Mouse (Mus musculus) liver, embryonic 14.5 days (tissue): ENCODE results near the gene Cgas.

Source experiments
- CTCF ChIP-seq: IDR thresholded peaks from 2 replicates; pipeline ENCODE4 v1.5.1; 2016; ENCODE audit warnings: antibody characterized with exemption, low read depth, control low read depth
- EP300 ChIP-seq: IDR thresholded peaks from 2 replicates; pipeline ENCODE4 v1.6.1; 2016; ENCODE audit warnings: antibody characterized with exemption, low read depth

DNA sequence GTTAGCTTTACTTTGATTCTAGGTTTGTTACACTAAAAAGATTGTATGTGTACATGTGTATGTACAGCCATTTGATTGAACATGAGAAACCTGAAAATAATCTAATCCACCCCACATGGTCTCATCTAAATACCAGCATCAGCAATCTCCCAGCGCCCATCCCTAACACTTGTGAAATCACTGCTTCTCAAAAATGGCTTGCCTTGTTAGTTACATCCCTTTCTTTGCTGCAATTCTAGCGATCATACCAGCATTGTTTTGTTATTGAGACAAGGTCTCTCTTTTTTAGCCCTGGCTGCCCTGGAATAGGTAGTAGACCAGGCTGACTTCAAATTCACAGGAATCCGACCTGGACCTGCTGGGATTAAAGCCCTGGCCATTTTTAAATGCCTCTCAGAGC is 39.3 kb upstream of the Cgas start:
- TF ChIP-seq CTCF (no peak), EP300 (no peak)
